Mouse (Mus musculus) fibroblast of lung, adult 2 months (primary cell): ENCODE results near the gene Rnf31.
A peak's percentile ranks its signal among the peaks of the same experiment; 100 is the strongest.

ENCODE experiments used
- DNase-seq: peaks from one replicate; pipeline ENCODE4 v3.0.0-alpha.2; 2011; ENCODE audit warnings: low read depth

Rnf31 gene

GRCm38 (mm10) chr14:55577871-55578667 lies 13.4 kb upstream of the Rnf31 start, which contains the start of gene Psme1:
Gene Psme1, plus strand, starts transcription at chr14:55578123.
- no peak for DNase-seq

- DNase-seq, result no peak
Observed at GRCm38 (mm10) chr14:55578668-55579269, 12.7 kb upstream of the Rnf31 start.

- no peak for DNase-seq
Observed at GRCm38 (mm10) chr14:55579511-55580496, 11.7 kb upstream of the Rnf31 start.

GRCm38 (mm10) chr14:55580731-55581130 lies 10.8 kb upstream of the Rnf31 start:
- DNase-seq, result no peak

GRCm38 (mm10) chr14:55581981-55582681 lies 9.4 kb upstream of the Rnf31 start:
- DNase-seq, result no peak

GRCm38 (mm10) chr14:55584303-55584701 lies 7.2 kb upstream of the Rnf31 start:
- no peak for DNase-seq

GRCm38 (mm10) chr14:55584702-55585565 lies 6.6 kb upstream of the Rnf31 start, which contains the start of gene Emc9:
Gene Emc9, minus strand, starts transcription at chr14:55585302.
- DNase-seq, result peak; percentile 58

- DNase-seq, result no peak
Observed at GRCm38 (mm10) chr14:55585566-55585960, 5.9 kb upstream of the Rnf31 start.

- no peak for DNase-seq
Observed at GRCm38 (mm10) chr14:55586149-55586548, 5.4 kb upstream of the Rnf31 start.

GRCm38 (mm10) chr14:55589271-55589670 lies 2.2 kb upstream of the Rnf31 start:
- no peak for DNase-seq

- DNase-seq, result no peak
Observed at GRCm38 (mm10) chr14:55589771-55590448, 1.6 kb upstream of the Rnf31 start.

- DNase-seq, result peak; percentile 97
Observed at GRCm38 (mm10) chr14:55590748-55591330, 669 bp upstream of the Rnf31 start, which contains the start of gene Psme2. Gene Psme2, minus strand, starts transcription at chr14:55591113.

GRCm38 (mm10) chr14:55592226-55592625 lies 718 bp downstream of the Rnf31 start:
- DNase-seq, result no peak

- DNase-seq, result no peak
Observed at GRCm38 (mm10) chr14:55596036-55596690, 4.7 kb downstream of the Rnf31 start.

GRCm38 (mm10) chr14:55598521-55599390 lies 7.2 kb downstream of the Rnf31 start:
- no peak for DNase-seq

- DNase-seq, result no peak
Observed at GRCm38 (mm10) chr14:55603271-55603632, 11.7 kb downstream of the Rnf31 start, which contains the start of gene Irf9. Gene Irf9, plus strand, starts transcription at chr14:55603571.

GRCm38 (mm10) chr14:55603633-55604576 lies 12.4 kb downstream of the Rnf31 start:
- DNase-seq, result peak; percentile 98
